Mouse (Mus musculus) adrenal gland, adult 2 months (tissue): Measurements from ENCODE around the gene Aif1. TPM values are rescaled to one million over a fixed set of nuclear protein-coding genes. Genes with fewer than 3 reads are reported as not detected.
"Not testable (repeated sequence)": the region's sequence is repeated elsewhere in the genome, so short reads cannot be mapped to it uniquely, and the experiment has no call there.

Experiments
- DNase-seq: peaks from one replicate; pipeline ENCODE4 v3.0.0; 2021
- polyA plus RNA-seq: library from polyadenylated mRNA; depleted of rRNA; stranded (reverse); fragments of >200 nt; gene quantifications from 2 replicates; pipeline ENCODE4 v1.2.3, GENCODE M21; 2012
- total RNA-seq, 2 experiments: library from RNA; stranded (reverse); gene quantifications; 2 replicates each; pipeline ENCODE4 v1.2.3; 2021

Gene Aif1
- total and polyA plus RNA-seq, 3 experiments: 0.46 to 6.4 (median 3.4) TPM

DNA sequence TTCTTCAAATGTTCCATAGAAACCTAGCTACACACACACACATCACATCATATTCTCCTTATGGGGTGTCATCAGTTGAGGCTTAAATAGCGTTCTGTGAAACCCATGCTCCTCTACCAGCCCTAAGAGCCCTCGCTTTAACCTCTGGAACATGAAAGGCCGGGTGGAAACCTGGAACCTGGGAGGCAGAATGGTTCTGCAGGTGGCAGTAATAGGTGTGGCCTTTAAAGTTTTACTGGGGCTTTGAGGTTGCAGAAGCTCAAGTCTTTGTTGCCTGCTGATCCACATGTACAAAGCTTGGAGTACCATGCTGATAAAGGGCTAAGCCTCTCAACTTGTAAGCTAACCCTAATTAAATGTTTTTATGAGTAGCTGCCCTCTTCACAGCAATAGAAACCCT, 28.5 kb downstream of the Aif1 start:
- DNase-seq: no peak

DNA sequence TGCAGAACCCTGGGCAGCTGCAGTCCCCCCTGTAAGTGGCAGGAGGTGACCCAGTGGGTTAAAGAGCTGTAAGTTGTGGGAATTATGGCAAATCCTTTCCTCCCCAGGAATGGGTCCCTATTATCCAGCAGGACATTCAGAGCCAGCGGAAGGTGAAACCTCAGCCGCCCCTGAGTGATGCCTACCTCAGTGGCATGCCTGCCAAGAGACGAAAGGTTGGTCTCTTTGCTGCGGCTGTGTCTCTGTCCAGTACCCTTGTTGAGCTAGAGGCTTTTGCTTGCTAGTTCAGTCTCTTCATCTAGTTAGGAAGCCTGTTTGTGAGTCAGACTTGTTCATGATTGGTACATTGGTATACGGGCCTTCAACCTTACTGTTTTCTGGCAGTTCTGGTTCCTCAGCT, 29.7 kb downstream of the Aif1 start:
- no peak for DNase-seq

DNA sequence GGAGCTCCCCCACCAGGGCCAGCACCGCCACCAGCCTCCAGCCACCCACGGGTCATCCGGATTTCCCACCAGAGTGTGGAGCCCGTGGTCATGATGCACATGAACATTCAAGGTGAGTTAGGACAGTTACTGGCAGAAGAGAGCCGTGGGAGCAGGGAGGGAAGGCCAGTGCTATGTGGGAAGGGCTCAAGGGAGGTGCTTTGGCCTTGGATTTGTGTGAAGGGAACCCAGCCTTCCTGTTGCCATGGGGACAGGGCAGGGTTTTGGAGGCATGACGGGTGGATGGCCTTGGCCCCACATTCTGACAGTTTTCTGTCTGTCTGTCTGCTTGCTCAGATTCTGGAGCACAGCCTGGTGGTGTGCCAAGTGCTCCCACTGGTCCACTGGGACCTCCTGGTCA, 33.9 kb downstream of the Aif1 start:
- DNase-seq: peak; percentile 94

DNA sequence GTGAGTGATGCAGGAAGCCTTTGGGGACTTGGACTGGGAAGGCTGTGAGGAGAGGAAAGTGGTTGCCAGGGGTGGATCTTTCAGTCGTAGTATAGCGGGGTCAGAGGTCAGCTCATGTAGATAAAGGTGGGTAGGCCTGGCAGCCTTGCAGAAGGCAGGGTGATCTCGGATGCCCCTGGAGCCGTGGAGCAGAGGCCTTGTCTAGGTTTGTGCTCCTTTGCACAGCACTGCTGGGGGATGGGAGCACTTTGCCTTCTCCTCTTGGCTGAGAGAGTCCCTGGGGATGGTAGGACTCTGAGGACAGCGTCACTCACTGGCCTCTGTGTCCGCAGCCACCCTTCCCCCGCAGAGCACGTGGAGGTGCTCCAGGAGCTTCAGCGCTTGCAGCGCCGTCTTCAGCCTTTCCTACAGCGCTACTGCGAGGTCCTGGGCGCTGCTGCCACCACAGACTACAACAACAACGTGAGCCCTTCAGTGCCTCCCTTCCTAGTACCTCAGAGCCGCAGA, 35.3 kb downstream of the Aif1 start:
- peak; percentile 50 for DNase-seq

DNA sequence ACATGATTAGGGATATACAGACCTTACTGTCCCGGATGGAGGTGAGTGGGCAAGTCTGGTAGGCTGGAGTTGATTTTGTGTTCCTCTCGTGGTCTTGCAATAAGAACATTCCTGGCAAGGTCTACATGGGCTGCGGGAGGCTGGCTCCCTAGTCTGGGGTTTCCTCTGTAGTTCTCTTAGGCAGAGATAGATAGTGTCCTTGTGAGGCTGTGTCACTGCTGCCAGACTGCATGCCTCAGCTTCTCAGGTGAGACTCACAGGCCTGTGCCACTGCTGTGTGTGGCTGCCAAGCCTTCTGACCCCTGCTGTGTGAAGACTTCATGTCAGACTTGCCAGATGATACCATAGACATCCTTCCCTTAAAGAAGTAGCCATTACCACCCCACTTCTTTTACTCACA, 36.6 kb downstream of the Aif1 start:
- DNase-seq: peak; percentile 63

DNA sequence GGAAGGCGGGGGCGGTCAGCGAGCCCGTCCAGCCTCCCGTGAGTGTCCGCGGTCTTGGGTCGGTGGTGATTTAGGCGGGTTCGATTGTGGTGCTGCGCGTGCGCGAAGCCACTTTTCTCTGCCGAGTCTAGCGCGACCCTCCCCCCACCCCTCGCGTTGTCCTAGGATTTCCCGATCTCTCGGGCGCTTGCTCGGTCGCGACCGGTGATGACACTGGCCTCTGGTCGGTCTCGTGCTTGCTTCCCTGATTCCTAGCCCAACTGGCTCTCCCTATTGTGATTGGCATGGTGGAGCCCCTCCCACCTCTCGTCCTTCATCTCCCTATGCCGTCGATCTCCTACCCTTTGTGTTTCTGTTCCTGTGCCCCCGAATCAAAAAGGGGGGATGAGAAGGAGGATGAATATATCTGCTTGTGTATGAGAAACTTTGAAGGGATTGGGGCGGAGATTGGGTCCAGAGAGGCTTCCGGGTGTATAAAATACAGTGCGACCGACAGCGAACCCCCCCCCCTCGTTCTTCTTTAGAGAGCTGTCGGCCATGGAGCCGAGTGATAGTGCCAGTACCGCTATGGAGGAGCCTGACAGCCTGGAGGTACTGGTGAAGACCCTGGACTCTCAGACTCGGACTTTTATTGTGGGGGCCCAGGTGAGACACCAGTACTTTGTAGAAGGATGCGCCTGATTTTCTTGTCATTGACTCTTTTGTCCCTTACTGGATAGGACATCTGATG, 40.1 kb downstream of the Aif1 start:
- no peak for DNase-seq

DNA sequence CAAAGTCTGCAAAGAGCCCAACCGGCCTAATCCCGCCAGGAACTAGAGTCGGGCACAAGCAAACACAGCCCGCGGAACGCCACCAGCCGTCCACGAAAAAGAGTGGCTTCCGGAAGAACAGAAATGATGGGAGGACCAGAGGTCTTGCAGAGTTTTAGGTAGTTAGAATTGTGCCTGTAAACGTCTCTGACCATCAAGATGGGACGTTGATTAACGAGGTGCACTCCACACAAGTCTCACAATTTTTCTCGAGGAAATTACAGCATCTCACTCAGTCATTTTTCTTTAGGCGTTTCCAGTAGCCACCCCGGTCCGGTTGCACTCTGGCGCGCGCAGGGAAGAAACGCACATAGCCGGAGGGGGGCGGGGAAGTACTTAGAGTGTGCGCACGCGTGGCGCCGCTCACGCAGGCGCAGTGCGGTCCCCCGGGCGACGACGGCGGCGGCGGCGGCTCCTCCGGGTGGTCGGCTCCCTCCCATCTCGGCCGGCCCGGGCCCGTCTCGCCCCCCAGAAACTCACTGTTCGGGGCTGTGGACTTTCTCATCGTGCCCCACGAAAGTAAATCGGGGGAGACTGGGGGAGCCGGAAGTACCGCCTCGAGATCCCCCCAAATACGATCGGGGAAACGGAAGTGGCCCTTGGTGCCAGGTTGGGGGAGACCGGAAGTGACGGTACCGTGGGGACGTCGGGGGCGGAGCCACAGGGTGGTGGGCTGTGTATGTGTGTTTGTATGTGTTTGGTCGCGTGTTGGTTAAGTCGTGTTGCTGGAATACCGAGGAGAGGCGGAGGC, 40.9 kb downstream of the Aif1 start, which contains the start of gene Bag6:
TSS of gene Bag6 (plus strand) at position 378 of the 790 bp plus-strand sequence.
- peak; percentile 95 for DNase-seq

DNA sequence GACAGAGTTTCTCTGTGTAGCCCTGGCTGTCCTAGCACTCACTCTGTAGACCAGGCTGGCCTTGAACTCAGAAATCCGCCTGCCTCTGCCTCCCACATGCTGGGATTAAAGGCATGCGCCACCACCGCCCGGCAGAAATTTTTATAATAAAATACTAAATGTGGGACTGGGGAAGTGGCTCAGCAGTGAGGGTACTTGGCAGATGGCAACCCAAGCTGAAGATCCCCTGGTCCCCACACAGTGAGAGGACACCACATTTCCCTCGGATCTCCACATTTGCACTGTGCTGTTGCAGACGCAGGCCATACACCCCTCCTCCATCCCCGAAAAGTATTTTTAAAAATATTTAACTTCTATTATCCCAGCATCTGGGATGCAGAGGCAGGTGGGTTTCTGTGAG, 42.4 kb downstream of the Aif1 start:
- no peak for DNase-seq

DNA sequence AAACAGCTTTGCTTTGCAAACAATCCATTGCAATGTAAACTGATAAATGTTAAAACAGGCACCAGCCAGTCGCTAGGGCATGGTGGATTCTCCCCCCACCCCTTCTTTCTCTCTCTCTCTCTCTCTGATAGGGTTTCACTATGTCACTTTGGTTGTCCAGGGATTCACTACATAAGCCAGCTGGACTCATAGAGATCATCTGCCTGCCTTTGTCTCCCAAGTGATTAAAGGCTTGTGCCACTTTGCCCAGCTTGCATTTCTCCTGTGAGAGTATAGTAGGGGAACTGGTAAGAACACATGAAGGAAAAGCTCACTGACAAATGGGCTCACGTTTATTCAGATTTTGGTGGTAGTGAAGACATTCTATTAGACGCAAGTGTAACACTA, 43.7 kb downstream of the Aif1 start:
- DNase-seq: no peak

DNA sequence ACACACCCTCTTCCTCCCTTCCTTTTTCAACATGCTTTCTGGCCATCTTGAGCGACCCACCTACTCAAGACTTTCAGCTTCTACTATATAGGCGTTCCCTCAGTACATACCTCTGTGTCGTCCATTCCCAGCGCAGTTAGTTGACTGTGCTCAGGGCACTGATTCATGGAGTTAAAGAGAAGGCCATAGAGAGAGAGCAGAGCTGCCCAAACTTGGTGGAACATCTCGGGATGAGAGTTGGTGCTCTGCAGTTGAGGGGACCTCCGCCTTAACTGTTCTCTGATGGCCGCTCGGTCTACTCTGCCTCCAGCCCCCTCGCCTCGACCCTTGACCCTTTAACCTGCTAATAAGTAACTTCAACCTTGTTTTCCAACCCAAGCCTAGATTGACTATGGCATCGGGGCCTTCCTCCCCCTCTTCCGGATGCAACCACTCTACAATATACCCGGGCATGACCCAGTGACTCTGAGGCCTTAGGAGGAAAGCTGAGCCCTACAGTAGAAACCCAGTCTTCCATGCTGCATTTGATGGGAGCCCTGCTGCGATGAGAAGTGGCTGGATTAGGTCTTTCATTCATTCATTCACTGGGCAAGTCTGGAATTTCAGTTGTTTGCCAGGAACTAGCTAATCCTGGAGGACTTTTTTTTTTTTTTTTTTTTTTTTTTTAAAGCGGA, 44.2 kb downstream of the Aif1 start, which contains the start of gene Apom:
TSS of gene Apom (minus strand) at position 551 of the 674 bp plus-strand sequence.
- no peak for DNase-seq

DNA sequence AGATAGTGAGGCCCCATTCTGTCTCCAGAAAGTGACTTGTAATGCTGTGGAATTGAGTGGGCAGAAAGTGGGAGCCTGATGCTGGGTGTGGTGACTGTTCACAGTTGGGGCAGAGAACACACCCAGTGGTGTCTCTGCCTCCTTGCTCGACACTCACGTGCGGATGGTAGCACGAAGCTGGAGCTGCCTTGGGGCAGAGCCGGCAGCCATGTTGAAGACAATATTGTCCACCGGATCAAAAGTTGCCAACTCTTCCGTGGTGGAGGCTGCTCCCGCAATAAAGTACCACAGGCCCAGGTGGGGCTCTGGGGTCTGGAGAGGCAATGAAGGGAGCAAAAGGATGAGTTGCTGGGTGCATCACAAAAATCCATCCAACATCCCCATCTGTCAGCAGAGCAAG, 44.8 kb downstream of the Aif1 start:
- DNase-seq: no peak

DNA sequence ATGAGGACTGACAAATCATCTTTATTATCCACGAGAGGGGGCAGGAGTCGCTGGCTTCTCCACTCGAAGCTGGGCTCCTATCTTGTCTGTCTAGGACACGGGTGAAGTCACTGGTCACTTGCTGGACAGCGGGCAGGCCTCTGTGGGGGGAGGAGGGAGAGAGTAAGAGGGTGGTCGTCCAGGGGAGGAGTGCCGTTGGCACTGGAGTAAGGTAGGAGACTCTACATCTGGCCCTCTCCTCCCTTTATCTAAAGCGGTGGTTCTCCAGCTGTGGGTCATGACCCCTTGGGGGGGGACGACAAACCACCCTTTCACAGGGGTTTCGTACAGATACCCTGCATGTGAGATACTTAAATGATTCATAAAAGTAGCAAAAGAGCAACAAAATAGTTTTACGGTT, 46.9 kb downstream of the Aif1 start:
- no peak for DNase-seq

DNA sequence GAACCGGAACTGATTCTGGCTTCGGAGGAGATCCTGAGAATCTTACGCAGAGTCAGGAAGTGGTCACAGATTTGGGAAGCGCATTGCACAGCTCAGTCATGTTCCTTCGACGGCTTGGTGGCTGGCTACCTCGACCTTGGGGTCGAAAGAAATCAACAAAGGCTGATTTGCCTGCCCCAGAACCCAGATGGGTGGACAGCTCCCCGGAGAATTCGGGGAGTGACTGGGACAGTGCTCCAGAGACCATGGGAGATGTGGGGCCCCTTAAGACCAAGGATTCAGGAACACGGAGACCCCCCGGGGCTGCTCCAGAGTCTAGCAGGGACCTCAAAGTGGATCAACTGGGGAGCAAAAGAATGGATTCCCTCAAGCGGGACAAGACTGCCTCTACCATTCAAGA, 48.9 kb downstream of the Aif1 start:
- no peak for DNase-seq

DNA sequence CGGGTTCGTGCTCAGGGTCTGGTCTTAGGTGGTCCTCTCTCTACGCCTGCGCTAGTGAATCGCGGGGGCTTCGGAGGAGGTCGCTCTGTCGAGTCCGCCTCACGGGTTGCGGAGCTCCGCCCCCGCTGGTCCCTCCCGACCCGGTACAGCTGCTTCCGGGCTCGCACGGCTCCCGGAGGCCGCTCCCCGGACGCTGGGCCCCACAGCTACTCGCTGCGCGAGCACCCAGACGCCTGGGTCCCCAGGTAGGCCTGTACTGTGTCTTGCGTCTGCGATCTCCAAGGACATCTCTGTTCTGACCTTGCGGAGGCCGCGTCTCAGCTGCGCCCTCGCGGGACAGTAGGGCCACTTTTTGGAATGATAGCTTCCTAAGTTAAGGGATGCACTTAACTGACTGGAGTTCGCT, 49.7 kb downstream of the Aif1 start, which contains the start of gene D17H6S53E:
TSS of gene D17H6S53E (plus strand) at position 168 of the 406 bp plus-strand sequence.
- DNase-seq: peak; percentile 90

DNA sequence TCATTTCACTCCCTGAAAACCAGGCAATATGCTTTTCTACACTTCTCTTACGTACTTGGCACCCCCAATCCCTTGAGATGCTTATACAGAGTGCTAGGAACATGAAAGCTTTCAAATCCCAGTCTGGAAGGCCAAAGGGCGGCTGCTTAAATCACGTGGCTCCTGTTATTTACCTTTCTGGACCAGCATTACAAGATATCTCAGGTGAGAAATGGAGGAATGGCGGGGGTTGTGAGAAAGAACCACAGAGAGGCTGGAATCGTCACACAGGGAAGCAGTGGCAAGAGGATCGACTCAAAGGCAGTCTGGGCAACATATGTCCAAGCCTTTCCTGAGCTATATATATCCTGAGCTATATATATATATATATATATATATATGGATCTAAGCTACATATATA, 50.3 kb downstream of the Aif1 start:
- DNase-seq: no peak

DNA sequence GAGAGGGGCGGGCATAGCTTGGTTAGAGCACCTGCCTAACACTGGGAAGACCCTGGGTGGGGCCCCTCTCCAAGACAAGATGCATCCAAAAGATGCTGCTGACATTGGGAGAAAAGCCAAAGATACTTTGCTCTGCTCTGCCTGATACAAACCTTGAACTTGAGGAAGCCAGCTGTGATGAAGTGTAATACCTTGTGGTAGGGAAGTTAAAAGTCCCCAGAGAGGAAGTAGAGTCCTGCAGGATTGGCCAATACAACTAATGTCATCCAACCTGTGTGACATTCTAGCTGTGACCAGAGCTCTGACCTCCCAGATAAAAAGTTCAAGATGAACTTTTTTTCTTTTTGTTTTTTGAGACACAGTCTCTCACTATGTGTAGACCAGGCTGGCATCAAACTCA, 50.8 kb downstream of the Aif1 start:
- no peak for DNase-seq

DNA sequence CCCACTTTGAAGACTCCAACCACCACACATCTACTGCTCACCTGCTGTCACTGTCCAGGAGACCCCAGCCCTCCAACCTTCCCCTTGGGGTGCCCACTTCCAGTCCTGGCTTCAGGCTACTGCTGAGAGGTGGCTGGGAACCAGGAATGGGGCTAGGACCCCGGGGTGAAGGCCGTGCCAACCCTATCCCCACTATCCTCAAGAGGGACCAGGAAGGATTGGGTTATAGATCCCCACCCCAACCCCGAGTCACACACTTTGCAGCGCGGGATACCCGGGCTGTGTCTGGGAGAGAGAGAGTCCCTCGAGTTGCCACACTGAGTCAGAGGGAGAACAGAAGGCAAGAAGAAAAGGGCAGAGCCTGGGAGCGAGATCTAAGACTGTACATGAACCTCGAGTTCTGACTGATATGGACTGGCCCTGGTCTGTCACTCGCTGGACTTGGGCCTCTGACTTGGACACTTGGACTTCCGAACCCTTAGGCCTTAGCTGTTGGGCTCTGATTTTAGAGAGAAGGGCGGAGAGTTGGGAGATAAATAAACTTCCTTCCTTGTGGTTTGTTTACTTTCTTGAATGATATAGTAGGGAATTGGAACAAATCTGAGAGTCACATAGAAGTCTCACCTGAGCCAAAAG, 51.5 kb downstream of the Aif1 start:
- DNase-seq: not testable (repeated sequence)

DNA sequence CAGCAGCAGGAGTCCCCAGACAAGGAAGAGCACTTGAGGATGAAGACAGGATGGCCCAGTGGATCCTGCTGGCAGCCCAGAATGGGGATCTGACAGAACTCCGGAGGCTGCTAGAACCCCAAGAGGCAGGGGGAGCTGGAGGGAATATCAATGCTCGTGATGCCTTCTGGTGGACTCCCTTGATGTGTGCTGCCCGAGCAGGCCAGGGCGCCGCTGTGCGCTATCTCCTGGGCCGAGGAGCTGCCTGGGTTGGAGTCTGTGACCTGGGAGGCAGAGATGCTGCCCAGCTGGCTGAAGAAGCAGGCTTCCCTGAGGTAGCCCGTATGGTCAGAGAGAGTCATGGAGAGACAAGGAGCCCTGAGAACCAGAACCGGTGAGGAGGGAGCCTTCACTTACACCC, 52.6 kb downstream of the Aif1 start:
- not testable (repeated sequence) for DNase-seq

DNA sequence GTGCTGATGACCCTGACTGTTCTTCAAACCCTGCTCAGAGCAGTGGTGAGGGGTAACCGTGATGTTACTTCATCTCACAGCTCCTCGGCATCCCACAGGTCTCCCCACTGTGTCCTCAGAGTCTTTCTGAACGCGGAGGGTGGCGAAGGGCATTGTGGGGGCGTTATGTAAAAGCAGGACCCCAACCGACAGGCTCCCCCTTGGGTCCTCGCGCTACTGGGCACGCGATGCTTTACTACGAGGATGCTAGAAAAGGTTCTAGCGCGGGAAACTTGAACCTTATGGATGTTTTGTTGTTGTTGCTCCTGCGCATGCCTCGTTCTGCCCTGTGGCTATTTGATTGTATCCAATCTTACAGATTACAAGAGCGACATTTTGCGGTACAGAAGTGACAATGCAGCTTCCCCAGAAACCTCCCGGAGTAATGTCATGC, 54.0 kb downstream of the Aif1 start, which contains the start of gene Csnk2b:
TSS of gene Csnk2b (minus strand) at position 183 of the 433 bp plus-strand sequence.
- DNase-seq: peak; percentile 59

DNA sequence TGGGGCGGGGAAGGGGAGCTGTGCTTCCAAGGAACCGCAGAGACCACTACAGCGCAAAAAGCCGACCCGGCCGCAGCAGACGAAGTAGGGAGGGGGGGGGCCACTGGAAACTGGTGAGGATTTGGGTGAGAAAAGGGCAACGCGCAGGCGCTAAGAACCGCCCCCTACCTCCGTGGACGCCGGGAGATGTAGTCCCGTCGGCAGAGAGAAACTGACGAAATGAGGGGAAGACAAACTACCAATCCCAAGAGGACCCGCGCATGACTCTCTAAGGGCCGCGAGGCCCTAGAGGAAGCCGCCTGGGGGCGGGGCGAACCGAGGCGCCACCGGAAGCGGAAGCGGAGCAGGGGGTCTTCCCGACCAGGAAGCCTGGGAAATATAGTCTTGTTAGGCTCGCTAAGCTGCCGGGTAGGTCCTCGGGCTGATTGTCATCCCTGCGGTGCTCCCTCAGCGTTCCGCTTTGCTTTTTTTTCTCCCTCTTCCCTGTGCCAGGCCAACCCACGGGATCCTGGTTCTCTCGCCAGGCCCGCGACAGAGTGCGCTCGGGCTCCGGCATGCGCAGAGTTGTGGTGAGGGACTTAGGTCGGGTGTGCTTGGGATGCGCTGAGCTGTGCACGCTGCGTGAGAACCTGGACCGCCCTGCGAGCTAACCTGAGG, 54.6 kb downstream of the Aif1 start, which contains the start of gene Gpank1:
TSS of gene Gpank1 (plus strand) at position 313 of the 657 bp plus-strand sequence.
- peak; percentile 99 for DNase-seq
